Mouse (Mus musculus): ENCODE measurements at regions not wholly inside any gene's neighbourhood (a gene's known extent, or its start where the extent isn't known, plus 50 kb on each side); places are given as distances from the start of the nearest gene placed in this dataset.

DNA sequence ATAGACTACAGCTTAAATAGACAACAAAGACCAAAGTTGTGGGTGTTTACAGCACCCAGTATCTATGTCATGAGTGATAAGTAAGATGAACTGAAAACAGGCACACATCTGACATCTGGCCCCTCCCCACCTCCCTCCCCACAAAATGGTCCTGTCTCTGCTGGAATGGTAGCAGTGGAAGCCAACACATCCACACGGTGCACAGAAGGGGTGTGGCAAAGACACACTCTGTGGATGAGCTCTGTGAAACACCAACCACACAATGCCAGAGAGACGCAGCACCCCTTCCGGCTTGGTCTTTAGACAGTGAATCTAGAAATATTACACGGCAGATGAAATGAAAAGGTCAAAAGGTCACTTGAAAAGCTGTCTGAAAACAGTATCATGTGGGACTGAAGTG is 85.6 kb downstream of the Fgf18 start:
- Histone ChIP-seq H3K4me2 (no peak overlapping the region), H3K4me1 (0 out of 2 replicates have a peak, but pooled peaks cover 4% of the 10 kb centered on the region), H3K9me3 (no peaks in the 10 kb centered on the region), H3K36me3 (no peaks in the 10 kb centered on the region), H3K4me3 (no peak overlapping the region), H3K27me3 (peaks cover 10% of the 10 kb centered on the region; the same call in 1 of the 2 replicates), H3K9ac (no peak overlapping the region), H3K27ac (no peak overlapping the region)
- no peak for ATAC-seq (ENCODE audit: insufficient number of reproducible peaks, low FRiP score, low TSS enrichment, low read depth)
- 83% methylated on average over 4 of the region's 4 CpGs for WGBS

DNA sequence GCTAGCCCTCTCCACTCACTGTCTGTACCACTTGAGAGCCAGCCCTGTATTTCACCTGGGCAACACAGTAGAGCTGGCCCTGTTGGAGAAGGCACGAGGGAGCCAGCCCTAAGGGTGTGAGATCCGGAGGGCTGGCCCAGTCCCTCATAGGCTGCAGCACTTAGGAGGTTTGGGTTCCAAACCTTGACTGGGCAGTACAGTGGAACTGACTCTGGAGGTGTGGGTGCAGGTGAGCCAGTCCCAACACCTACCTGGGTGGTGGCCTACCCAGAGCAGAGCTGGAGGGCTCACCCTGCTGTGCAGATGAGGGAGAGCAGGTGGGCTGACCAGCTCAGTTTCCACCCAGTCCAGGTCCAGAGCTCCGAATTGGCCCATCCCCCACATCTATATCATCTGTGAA is 86.8 kb downstream of the Fgf18 start:
- Histone ChIP-seq H3K27me3 (peaks cover 10% of the 10 kb centered on the region; the same call in 1 of the 2 replicates), H3K9me3 (no peaks in the 10 kb centered on the region), H3K27ac (no peak overlapping the region), H3K4me2 (no peak overlapping the region), H3K4me1 (0 out of 2 replicates have a peak, but pooled peaks cover 4% of the 10 kb centered on the region), H3K9ac (no peak overlapping the region), H3K36me3 (no peaks in the 10 kb centered on the region), H3K4me3 (no peak overlapping the region)
- ATAC-seq (ENCODE audit: insufficient number of reproducible peaks, low FRiP score, low TSS enrichment, low read depth): 0 out of 2 replicates have a peak, but pooled peaks have one; percentile 58
- WGBS: 44% methylated on average over 3 of the region's 3 CpGs

GRCm38 (mm10) chr11:33050216-33050615 is 97.0 kb downstream of the Fgf18 start:
- 34% methylated on average over 12 of the region's 12 CpGs for WGBS
- Histone ChIP-seq H3K27ac (no peak overlapping the region; the same call in 1 of the 2 replicates), H3K4me2 (peak overlapping the region; percentile 10; the same call in 1 of the 2 replicates), H3K9ac (no peak overlapping the region), H3K4me3 (no peak overlapping the region), H3K36me3 (no peaks in the 10 kb centered on the region), H3K4me1 (peaks cover 19% of the 10 kb centered on the region), H3K27me3 (0 out of 2 replicates have a peak, but pooled peaks cover 5% of the 10 kb centered on the region), H3K9me3 (no peaks in the 10 kb centered on the region)
- no peak for ATAC-seq (ENCODE audit: insufficient number of reproducible peaks, low FRiP score, low TSS enrichment, low read depth)

- ATAC-seq (ENCODE audit: insufficient number of reproducible peaks, low FRiP score, low TSS enrichment, low read depth): peak; percentile 63; the same call in 1 of the 2 replicates
- WGBS: 56% methylated on average over 9 of the region's 10 CpGs
- no peaks in the 10 kb centered on the region for H3K9me3 ChIP-seq
- no peak overlapping the region for H3K4me3 ChIP-seq
- H3K27ac ChIP-seq: peak overlapping the region; percentile 54; the same call in 1 of the 2 replicates
- H3K36me3 ChIP-seq: no peaks in the 10 kb centered on the region
- no peak overlapping the region for H3K9ac ChIP-seq
- H3K4me1 ChIP-seq: no peaks in the 10 kb centered on the region
- no peak overlapping the region for H3K4me2 ChIP-seq
- no peaks in the 10 kb centered on the region for H3K27me3 ChIP-seq
Measured at GRCm38 (mm10) chr11:33039854-33040792, 107.1 kb downstream of the Fgf18 start.

GRCm38 (mm10) chr11:33036367-33036766 is 110.8 kb downstream of the Fgf18 start:
- no peaks in the 10 kb centered on the region for H3K36me3 ChIP-seq
- no peak for ATAC-seq (ENCODE audit: insufficient number of reproducible peaks, low FRiP score, low TSS enrichment, low read depth)
- no peak overlapping the region for H3K4me2 ChIP-seq
- H3K4me3 ChIP-seq: no peak overlapping the region
- no peak overlapping the region for H3K9ac ChIP-seq
- H3K4me1 ChIP-seq: no peaks in the 10 kb centered on the region
- no peak overlapping the region for H3K27ac ChIP-seq
- H3K27me3 ChIP-seq: no peaks in the 10 kb centered on the region
- H3K9me3 ChIP-seq: no peaks in the 10 kb centered on the region
- 85% methylated on average over 4 of the region's 4 CpGs for WGBS

DNA sequence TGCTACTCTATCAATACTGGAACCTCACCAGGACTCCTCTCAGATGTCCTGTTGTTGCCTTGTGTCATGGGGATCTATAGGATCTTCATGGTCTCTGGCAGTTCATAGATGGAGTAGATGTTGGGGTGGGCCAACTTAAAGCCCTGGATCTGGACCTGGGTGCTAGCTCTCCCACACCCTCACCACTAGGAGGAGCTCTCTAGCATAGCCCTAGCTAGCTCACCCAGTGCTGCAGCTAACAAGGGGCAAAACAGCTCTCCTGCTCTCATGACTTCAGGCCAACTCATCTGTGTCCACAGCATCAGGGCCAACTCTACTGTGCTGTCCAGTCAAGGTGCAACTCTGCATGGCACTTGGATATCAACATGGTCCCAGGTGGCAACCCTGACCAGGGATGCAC is 118.3 kb downstream of the Fgf18 start:
- H3K9ac ChIP-seq: no peak overlapping the region
- no peak overlapping the region for H3K27ac ChIP-seq
- no peaks in the 10 kb centered on the region for H3K27me3 ChIP-seq
- no peak for ATAC-seq (ENCODE audit: insufficient number of reproducible peaks, low FRiP score, low TSS enrichment, low read depth)
- no peaks in the 10 kb centered on the region for H3K4me1 ChIP-seq
- H3K9me3 ChIP-seq: no peaks in the 10 kb centered on the region
- H3K4me2 ChIP-seq: no peak overlapping the region
- no peaks in the 10 kb centered on the region for H3K36me3 ChIP-seq
- no peak overlapping the region for H3K4me3 ChIP-seq

DNA sequence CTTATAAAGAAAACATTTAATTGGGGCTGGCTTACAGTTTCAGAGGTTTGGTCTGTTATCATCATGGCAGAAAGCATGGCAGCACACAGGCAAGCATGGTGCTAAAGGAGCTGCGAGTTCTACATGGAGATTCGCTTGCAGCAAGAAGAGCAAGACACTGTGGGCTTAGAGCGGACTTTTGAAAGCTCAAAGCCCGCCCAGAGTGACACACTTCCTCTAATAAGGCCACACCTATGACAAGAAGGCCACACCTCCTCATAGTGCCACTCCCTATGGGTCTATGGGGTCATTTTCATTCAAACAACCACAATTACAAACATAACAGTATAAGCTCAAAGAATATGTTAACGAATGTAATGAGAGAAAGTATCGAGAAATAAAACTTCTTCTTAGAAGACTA is 120.1 kb downstream of the Fgf18 start:
- ATAC-seq (ENCODE audit: insufficient number of reproducible peaks, low FRiP score, low TSS enrichment, low read depth): no peak
- Histone ChIP-seq H3K4me3 (no peak overlapping the region), H3K36me3 (no peaks in the 10 kb centered on the region), H3K9me3 (no peaks in the 10 kb centered on the region), H3K4me2 (no peak overlapping the region), H3K27ac (no peak overlapping the region), H3K4me1 (no peaks in the 10 kb centered on the region), H3K27me3 (no peaks in the 10 kb centered on the region), H3K9ac (no peak overlapping the region)
- WGBS: 94% methylated on average over 6 of the region's 6 CpGs

DNA sequence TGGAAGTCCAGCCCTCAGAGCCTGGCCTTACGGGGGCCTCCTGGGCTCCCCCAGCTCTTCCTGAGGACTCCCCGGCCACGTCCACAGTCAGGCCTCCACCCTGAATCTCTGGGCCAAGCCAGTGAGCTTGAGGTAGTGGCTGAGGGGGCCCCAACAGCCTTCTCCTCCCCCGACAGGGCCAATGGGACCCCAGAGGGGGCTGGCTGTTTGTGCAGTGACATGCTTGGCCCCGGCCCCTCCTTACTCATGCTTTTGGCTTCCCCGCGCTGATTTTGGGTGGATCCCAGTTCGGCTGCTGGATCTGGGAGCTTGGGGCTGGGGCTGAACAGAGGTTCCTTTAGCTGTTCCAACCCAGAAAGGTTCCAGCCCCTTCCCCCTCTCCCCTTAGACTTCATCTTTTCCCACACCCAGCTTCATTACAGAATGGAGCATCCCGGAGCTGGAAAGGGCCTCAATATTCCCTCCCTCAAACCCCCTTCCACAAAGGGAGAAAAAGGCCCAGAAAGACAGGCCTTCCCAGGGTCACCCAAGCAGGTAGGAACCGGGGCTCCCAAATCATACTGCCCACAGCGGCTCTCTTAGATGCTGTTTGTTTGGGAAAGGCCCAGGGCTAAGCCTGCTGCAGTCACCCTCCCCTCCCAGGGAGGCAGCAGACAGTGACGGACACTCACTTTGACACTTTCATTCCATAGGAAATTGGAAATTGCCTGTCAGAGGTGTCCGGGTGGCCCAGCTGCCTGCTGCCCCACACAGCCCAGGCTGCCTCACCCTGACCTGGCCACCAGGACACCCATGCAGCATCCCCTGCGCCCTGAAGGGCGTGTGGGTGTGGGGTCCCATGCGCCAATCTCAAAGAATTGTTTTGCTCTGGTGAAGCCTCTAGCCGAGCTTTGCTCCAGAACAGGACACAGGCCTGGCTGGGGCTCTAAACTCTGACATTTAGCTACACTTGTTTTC is 133.7 kb downstream of the Fgf18 start:
- H3K27ac ChIP-seq: peak overlapping the region; percentile 81
- WGBS: 64% methylated on average over 17 of the region's 17 CpGs
- no peaks in the 10 kb centered on the region for H3K9me3 ChIP-seq
- ATAC-seq (ENCODE audit: insufficient number of reproducible peaks, low FRiP score, low TSS enrichment, low read depth): peak; percentile 81
- peaks cover 17% of the 10 kb centered on the region for H3K4me1 ChIP-seq
- H3K4me3 ChIP-seq: no peak overlapping the region
- H3K4me2 ChIP-seq: no peak overlapping the region
- no peak overlapping the region for H3K9ac ChIP-seq
- no peaks in the 10 kb centered on the region for H3K36me3 ChIP-seq
- H3K27me3 ChIP-seq: no peaks in the 10 kb centered on the region

DNA sequence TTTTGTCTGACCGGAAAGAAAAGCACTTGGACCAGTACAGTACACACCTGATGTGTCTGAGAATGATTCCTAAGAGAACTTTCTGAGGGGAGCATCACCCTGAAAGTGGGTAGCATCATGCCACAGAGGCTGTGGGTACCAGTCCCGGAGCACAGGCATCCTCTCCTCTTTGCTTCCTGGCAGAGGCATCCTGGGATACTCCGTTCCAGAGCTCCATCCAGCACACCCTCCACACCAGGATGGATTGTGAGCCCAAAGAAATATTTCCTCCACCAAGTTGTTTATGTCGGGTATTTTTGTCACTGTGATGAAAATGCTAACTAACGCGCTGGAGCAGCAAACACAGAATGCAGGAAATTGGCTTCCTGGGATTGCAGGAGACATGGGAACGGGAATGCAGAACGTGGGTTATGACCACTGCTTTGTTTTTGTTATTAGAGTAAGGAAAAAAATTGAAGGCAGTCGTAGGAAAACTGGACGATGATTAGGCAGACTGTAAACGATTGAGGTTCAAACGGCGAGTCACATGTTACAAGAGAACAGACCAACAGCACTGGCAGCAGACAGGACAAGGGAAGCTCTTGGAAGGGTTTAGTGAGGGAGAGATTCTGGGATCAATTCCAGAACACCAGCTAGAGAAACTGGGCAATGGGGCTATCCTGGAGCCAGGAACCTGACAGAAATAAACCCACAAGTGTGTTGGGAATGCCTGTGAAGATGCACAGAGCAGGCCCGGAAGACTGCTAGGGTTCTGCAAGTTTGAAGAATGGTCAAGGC is 134.6 kb downstream of the Fgf18 start:
- ATAC-seq (ENCODE audit: insufficient number of reproducible peaks, low FRiP score, low TSS enrichment, low read depth): 0 out of 2 replicates have a peak, but pooled peaks have one; percentile 12
- peak overlapping the region; percentile 81 for H3K27ac ChIP-seq
- no peaks in the 10 kb centered on the region for H3K27me3 ChIP-seq
- no peaks in the 10 kb centered on the region for H3K36me3 ChIP-seq
- H3K9me3 ChIP-seq: no peaks in the 10 kb centered on the region
- H3K4me3 ChIP-seq: no peak overlapping the region
- 51% methylated on average over 14 of the region's 14 CpGs for whole genome bisulfite sequencing
- peaks cover 17% of the 10 kb centered on the region for H3K4me1 ChIP-seq
- no peak overlapping the region for H3K4me2 ChIP-seq
- no peak overlapping the region for H3K9ac ChIP-seq

DNA sequence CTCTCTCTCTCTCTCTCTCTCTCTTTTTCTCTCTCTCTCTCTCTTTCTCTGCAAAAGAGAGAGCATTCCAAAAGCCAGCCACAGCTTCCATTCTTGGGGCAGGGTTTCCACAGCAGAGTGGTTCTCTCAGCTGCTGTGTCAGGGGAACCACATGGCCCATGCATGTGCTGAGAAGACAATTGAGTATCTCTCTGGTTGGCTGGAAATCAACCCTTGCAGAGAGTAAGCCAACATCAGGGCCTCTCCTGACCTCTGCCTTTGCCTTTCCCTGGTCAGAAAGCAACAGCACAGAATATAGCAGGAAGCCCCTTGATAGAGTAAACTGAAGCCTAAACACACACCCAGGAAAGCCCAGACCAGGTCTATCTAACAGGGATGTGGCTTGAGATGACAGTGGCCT is 138.6 kb downstream of the Fgf18 start:
- no peaks in the 10 kb centered on the region for H3K27me3 ChIP-seq
- no peak overlapping the region for H3K9ac ChIP-seq
- H3K27ac ChIP-seq: no peak overlapping the region
- peaks cover 23% of the 10 kb centered on the region for H3K4me1 ChIP-seq
- H3K4me3 ChIP-seq: no peak overlapping the region
- no peaks in the 10 kb centered on the region for H3K9me3 ChIP-seq
- H3K36me3 ChIP-seq: no peaks in the 10 kb centered on the region
- no peak overlapping the region for H3K4me2 ChIP-seq
- no peak for ATAC-seq (ENCODE audit: insufficient number of reproducible peaks, low FRiP score, low TSS enrichment, low read depth)

DNA sequence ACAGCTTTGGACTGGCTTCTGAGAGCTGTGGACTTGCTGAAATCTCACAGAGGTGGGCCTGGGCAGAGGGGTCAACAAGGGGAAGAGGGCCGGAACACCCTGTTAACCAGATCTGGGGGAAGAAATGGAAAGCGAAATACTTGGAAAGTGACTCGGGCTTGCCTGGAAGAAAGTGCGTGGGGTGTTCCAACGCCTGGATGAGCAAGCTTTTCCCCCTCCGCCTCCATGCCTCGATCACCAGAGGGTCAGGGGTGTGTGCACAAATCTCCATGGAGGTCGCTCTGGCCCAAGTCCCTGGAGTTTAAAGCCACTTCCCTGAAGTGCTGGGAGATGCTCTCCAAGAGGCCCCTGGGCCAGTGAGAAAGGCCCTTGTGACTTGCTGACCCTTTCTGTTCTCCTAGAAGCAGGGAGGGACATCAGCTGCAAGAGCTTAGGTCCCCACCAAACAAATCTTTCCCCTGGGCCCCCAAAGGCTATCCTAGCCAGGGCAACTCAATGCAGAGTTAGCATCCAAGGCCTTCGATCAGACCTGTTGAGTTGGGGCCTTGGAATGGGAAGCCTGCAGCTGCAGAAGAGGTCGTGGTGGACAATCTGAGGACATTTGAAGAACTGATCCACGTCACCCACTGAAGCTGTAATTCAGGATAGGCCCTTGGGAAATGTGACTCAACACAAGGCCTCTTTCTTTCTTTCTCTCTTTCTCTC is 139.2 kb downstream of the Fgf18 start:
- no peaks in the 10 kb centered on the region for H3K36me3 ChIP-seq
- no peak overlapping the region for H3K27ac ChIP-seq
- no peaks in the 10 kb centered on the region for H3K9me3 ChIP-seq
- H3K27me3 ChIP-seq: no peaks in the 10 kb centered on the region
- H3K4me2 ChIP-seq: no peak overlapping the region
- WGBS: 84% methylated on average over 11 of the region's 11 CpGs
- no peak for ATAC-seq (ENCODE audit: insufficient number of reproducible peaks, low FRiP score, low TSS enrichment, low read depth)
- H3K4me1 ChIP-seq: peaks cover 17% of the 10 kb centered on the region
- H3K4me3 ChIP-seq: no peak overlapping the region
- H3K9ac ChIP-seq: no peak overlapping the region
